Mouse (Mus musculus): Measurements from ENCODE around the gene Kat7. TPM values are rescaled to one million over a fixed set of nuclear protein-coding genes. Genes with fewer than 3 reads are reported as not detected.

Gene Kat7
- total and polyA plus RNA-seq, 3 experiments, result 19.8 to 28.6 (median 25.9) TPM

- Histone ChIP-seq H3K9ac (ENCODE audit: low read depth, low read length) (no peak overlapping the region), H3K27me3 (ENCODE audit: control insufficient read depth, insufficient read depth, low read length) (no peaks in the 10 kb centered on the region), H3K79me2 (replicated peaks; ENCODE audit: control insufficient read depth, insufficient read depth, low read length) (no peaks in the 10 kb centered on the region), H3K27ac (no peak overlapping the region), H3K4me3 (no peak overlapping the region), H3K36me3 (ENCODE audit: control insufficient read depth, insufficient read depth, low read length) (no peaks in the 10 kb centered on the region), H3K4me1 (ENCODE audit: control insufficient read depth, insufficient read depth, low read length) (no peaks in the 10 kb centered on the region)
- TF ChIP-seq CTCF (IDR thresholded peaks at IDR 0.05) (peak; percentile 62), EP300 (IDR thresholded peaks at IDR 0.05; ENCODE audit: insufficient read depth, low read depth, low read length) (no peak), POLR2A (IDR thresholded peaks at IDR 0.05; ENCODE audit: insufficient read depth, low read depth, low read length) (no peak)
- 42% methylated on average over 1 of the region's 1 CpGs for WGBS
- no peak for DNase-seq
- intact Hi-C loops (cut with DNase I), result loop anchor here (1.0 kb wide), 1 partner anchor 201 kb away; no protein-coding TSS in a partner anchor
Observed at GRCm38 (mm10) chr11:95319506-95319905, 9.5 kb upstream of the Kat7 start.

DNA sequence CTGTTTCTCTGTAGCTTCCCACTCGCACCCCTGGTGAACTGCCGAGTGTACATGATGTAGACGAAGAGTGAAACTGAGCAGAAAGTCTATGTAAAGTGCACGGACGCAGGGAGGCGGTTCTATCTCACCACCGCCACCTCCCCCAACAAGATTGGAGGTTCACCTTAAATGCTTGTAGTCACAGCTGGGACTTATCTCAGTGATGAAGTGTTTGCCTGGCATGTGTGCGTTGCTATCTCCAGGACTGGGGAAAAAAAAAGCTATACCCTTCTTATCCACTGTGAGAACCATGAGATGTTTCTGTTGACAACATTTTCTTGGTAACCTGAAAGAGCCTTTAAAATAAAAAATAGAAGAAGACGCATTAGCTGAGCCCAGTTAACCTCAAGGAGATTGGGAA, 8.1 kb upstream of the Kat7 start:
- no peak for DNase-seq

DNA sequence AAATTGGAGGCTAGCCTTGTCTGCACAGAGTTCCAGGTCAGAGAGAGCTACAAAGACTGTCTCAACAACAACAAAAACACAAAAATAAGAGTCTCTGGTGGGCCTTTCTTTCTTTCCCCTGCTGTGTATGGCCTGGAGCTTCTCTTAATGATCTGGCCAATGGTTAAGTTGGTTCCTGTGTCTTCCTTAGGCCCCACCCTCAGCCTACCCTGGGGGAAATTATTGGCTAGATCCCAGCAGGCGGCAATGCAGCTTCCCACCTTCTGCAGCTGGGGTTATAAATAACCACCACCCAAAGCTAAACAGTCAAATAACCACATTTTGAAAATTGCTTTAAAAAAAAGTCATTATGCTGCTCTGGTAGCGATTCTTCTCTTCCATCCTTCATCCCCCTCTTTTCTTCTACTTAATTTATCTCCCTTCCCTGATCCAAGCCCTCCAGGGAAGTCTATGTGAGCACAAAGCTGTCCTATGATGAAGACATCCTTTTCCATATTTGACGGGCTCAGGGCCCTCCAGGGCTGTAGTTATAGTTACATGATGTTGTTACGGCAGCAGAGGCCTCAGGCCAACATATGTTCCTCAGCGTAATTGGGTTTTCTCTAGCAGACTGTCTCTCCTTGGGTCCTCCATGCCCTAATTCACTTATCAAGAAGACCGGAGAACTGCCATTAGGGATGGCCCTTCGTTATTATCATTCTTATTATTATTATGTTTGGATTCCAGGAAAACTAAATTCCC, 5.3 kb upstream of the Kat7 start:
- intact Hi-C loops (cut with DNase I), result no loop called here
- 73% methylated on average over 7 of the region's 7 CpGs for WGBS
- TF ChIP-seq POLR2A (IDR thresholded peaks at IDR 0.05; ENCODE audit: insufficient read depth, low read depth, low read length) (no peak), CTCF (IDR thresholded peaks at IDR 0.05) (no peak), EP300 (IDR thresholded peaks at IDR 0.05; ENCODE audit: insufficient read depth, low read depth, low read length) (no peak)
- Histone ChIP-seq H3K79me2 (replicated peaks; ENCODE audit: control insufficient read depth, insufficient read depth, low read length) (no peaks in the 10 kb centered on the region), H3K4me3 (no peak overlapping the region), H3K9ac (ENCODE audit: low read depth, low read length) (no peak overlapping the region), H3K27me3 (ENCODE audit: control insufficient read depth, insufficient read depth, low read length) (no peaks in the 10 kb centered on the region), H3K27ac (no peak overlapping the region), H3K4me1 (ENCODE audit: control insufficient read depth, insufficient read depth, low read length) (peaks cover 3% of the 10 kb centered on the region; the same call in 1 of the 2 replicates), H3K36me3 (ENCODE audit: control insufficient read depth, insufficient read depth, low read length) (no peaks in the 10 kb centered on the region)
- DNase-seq, result no peak

More for the DNA sequence above, 8.1 kb upstream of the Kat7 start:
- Histone ChIP-seq H3K79me2 (replicated peaks; ENCODE audit: control insufficient read depth, insufficient read depth, low read length) (no peaks in the 10 kb centered on the region), H3K9ac (ENCODE audit: low read depth, low read length) (no peak overlapping the region), H3K27me3 (ENCODE audit: control insufficient read depth, insufficient read depth, low read length) (no peaks in the 10 kb centered on the region), H3K4me3 (no peak overlapping the region), H3K36me3 (ENCODE audit: control insufficient read depth, insufficient read depth, low read length) (no peaks in the 10 kb centered on the region), H3K27ac (no peak overlapping the region), H3K4me1 (ENCODE audit: control insufficient read depth, insufficient read depth, low read length) (no peaks in the 10 kb centered on the region)
- 67% methylated on average over 9 of the region's 9 CpGs for WGBS
- intact Hi-C loops (cut with DNase I), result no loop called here
- no peak for TF ChIP-seq POLR2A (IDR thresholded peaks at IDR 0.05; ENCODE audit: insufficient read depth, low read depth, low read length)
- no peak for TF ChIP-seq EP300 (IDR thresholded peaks at IDR 0.05; ENCODE audit: insufficient read depth, low read depth, low read length)
- no peak for TF ChIP-seq CTCF (IDR thresholded peaks at IDR 0.05)

DNA sequence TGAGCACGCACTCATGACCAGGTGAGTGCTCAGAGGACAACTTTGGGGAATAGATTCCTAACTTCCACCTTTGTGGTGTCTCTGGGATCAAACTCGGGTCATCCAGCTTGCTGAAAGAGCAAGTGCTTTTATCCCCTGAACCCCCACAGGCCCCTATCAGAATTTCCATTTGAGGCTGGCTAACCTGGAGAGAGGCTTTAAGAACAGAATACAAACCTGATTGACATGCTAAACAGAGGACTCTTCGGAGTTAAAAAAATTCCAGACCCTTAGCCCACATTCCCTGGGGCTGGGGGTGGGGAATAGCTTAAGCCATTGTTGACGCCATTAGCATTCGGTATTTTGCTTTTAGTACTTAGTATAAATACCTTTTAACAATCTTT, 1.4 kb upstream of the Kat7 start:
- H3K36me3 ChIP-seq (ENCODE audit: control insufficient read depth, insufficient read depth, low read length), result no peaks in the 10 kb centered on the region
- H3K27me3 ChIP-seq (ENCODE audit: control insufficient read depth, insufficient read depth, low read length), result no peaks in the 10 kb centered on the region
- peaks cover 4% of the 10 kb centered on the region for H3K4me1 ChIP-seq (ENCODE audit: control insufficient read depth, insufficient read depth, low read length)
- 54% methylated on average over 5 of the region's 5 CpGs for WGBS
- no peak for DNase-seq
- H3K79me2 ChIP-seq (replicated peaks; ENCODE audit: control insufficient read depth, insufficient read depth, low read length), result 0 out of 2 replicates have a peak, but pooled peaks cover 2% of the 10 kb centered on the region
- no peak overlapping the region; the same call in 1 of the 2 replicates for H3K4me3 ChIP-seq
- no peak overlapping the region for H3K27ac ChIP-seq
- intact Hi-C loops (cut with DNase I), result loop anchor here (2.0 to 5.0 kb wide), 3 partner anchors 25 to 73 kb away; partner anchors contain the start of genes Fam117a and Slc35b1
- H3K9ac ChIP-seq (ENCODE audit: low read depth, low read length), result no peak overlapping the region
- no peak for TF ChIP-seq CTCF (IDR thresholded peaks at IDR 0.05)
- TF ChIP-seq EP300 (IDR thresholded peaks at IDR 0.05; ENCODE audit: insufficient read depth, low read depth, low read length), result no peak
- no peak for TF ChIP-seq POLR2A (IDR thresholded peaks at IDR 0.05; ENCODE audit: insufficient read depth, low read depth, low read length)

GRCm38 (mm10) chr11:95310648-95311424, 790 bp upstream of the Kat7 start:
- no peaks in the 10 kb centered on the region for H3K27me3 ChIP-seq (ENCODE audit: control insufficient read depth, insufficient read depth, low read length)
- H3K79me2 ChIP-seq (replicated peaks; ENCODE audit: control insufficient read depth, insufficient read depth, low read length), result peaks cover 3% of the 10 kb centered on the region; the same call in 1 of the 2 replicates
- 5% methylated on average over 17 of the region's 17 CpGs for WGBS
- peak overlapping the region; percentile 99 for H3K27ac ChIP-seq
- intact Hi-C loops (cut with DNase I), result loop anchor here (2.0 to 5.0 kb wide), 3 partner anchors 26 to 74 kb away; partner anchors contain the start of genes Fam117a and Slc35b1
- peak overlapping the region; percentile 79 for H3K4me3 ChIP-seq
- TF ChIP-seq CTCF (IDR thresholded peaks at IDR 0.05) (no peak), POLR2A (IDR thresholded peaks at IDR 0.05; ENCODE audit: insufficient read depth, low read depth, low read length) (no peak), EP300 (IDR thresholded peaks at IDR 0.05; ENCODE audit: insufficient read depth, low read depth, low read length) (no peak)
- H3K36me3 ChIP-seq (ENCODE audit: control insufficient read depth, insufficient read depth, low read length), result no peaks in the 10 kb centered on the region
- peak overlapping the region; percentile 77 for H3K9ac ChIP-seq (ENCODE audit: low read depth, low read length)
- no peak for DNase-seq
- H3K4me1 ChIP-seq (ENCODE audit: control insufficient read depth, insufficient read depth, low read length), result peaks cover 4% of the 10 kb centered on the region

All from heart, adult 2 months (tissue).